Mouse (Mus musculus): ENCODE measurements around the gene Kifc3.

- no peak for TF ChIP-seq CTCF (IDR thresholded peaks at IDR 0.05; ENCODE audit: control insufficient read depth, insufficient read depth, low read length)
- no peak for TF ChIP-seq POLR2A (IDR thresholded peaks at IDR 0.05; ENCODE audit: borderline replicate concordance, control insufficient read depth, low read depth, low read length)
Observed at GRCm38 (mm10) chr8:95146846-95147245, 55.8 kb downstream of the Kifc3 start.
